Mouse (Mus musculus): ENCODE measurements at regions not wholly inside any gene's neighbourhood (a gene's known extent, or its start where the extent isn't known, plus 50 kb on each side); places are given as distances from the start of the nearest gene placed in this dataset.

DNA sequence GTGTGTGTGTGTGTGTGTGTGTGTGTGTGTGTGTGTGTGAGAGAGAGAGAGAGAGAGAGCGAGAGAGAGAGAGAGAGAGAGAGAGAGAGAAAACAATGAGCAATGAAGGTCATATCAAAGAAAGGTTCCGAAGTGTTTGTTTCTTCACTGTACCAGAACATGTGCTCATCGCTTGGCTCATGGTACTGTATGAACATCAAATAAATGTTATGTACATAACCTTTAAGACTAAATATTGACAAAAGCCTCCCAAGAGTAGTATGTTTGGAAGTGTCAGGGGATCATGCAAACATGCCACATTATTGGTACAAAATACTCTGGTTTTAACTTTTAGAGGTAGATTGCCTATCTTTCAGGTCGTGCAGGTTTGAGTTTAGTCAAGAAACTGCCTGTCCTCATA is 275.3 kb upstream of the Clnk start:
- Histone ChIP-seq H3K4me1 (replicated peaks) (no peaks in the 10 kb centered on the region), H3K27me3 (no peaks in the 10 kb centered on the region), H3K27ac (no peak overlapping the region), H3K4me3 (replicated peaks) (no peak overlapping the region), H3K9ac (replicated peaks) (no peak overlapping the region), H3K9me3 (no peaks in the 10 kb centered on the region), H3K4me2 (replicated peaks) (no peak overlapping the region), H3K36me3 (no peaks in the 10 kb centered on the region)
- ATAC-seq = no peak
- WGBS = 86% methylated on average over 4 of the region's 4 CpGs

DNA sequence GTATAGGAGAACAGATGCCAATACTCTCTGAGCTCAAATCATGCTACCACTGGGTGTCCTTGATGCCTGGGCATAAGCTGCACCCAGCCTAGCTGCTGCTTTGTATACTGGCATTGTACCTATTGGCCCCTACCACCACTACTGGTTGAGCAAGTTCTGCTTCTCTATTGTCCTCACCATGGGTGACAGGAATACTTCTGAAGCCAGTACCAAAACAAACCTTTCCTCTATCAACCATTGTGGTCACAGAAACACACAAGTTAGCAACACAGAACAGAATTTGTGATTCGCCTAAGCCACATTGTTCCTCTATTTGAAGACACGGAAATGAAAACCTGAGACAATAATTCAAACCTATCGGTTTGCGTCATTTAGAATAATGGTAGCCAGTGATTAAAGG is 274.3 kb upstream of the Clnk start:
- Histone ChIP-seq H3K27me3 (no peaks in the 10 kb centered on the region), H3K9ac (replicated peaks) (no peak overlapping the region), H3K36me3 (no peaks in the 10 kb centered on the region), H3K9me3 (no peaks in the 10 kb centered on the region), H3K4me2 (replicated peaks) (no peak overlapping the region), H3K4me1 (replicated peaks) (no peaks in the 10 kb centered on the region), H3K4me3 (replicated peaks) (no peak overlapping the region), H3K27ac (no peak overlapping the region)
- no peak for ATAC-seq
- 93% methylated on average over 4 of the region's 4 CpGs for WGBS

DNA sequence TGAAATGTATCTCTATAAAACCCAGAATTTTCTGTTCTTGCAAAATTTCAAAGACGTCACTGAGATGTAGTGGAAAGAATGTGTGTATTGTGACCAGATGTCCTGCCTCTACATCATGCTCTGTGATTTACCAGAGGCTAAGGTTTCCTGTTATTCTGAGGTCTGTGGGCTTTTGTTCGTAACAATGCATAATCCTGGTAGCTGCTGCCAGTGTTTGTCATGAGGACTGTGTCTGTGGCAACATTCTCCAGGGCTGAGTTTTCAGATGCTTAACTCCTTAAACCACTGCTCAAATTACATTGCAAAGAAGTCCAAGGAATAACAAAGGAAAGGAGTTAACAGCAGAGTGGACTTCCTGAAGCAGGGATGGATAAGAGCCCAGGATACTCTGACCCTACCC is 269.0 kb upstream of the Clnk start:
- Histone ChIP-seq H3K9me3 (no peaks in the 10 kb centered on the region), H3K27ac (no peak overlapping the region), H3K4me2 (replicated peaks) (no peak overlapping the region), H3K4me3 (replicated peaks) (no peak overlapping the region), H3K9ac (replicated peaks) (no peak overlapping the region), H3K4me1 (replicated peaks) (no peaks in the 10 kb centered on the region), H3K27me3 (no peaks in the 10 kb centered on the region), H3K36me3 (no peaks in the 10 kb centered on the region)
- ATAC-seq = no peak
- 38% methylated on average over 2 of the region's 2 CpGs for WGBS

DNA sequence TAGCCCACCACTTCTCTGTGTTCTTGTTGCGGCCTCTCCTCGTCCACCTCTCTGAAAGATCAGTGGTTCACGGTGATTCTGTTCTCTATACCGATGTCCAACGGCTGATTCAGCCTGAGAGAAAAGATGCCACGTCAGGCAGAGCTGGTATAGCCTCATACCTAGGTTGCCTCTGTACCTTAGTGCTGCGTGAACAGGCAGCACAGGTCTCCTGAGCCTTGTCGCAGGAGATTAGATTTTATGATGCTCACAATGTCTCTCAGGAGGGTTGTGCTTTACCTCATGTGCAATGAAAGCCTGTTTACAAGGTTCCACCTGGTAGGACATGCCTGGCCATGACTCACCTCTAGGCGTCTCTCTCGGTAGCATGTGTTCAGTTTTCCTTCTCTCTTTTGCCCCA is 267.6 kb upstream of the Clnk start:
- H3K9ac ChIP-seq (replicated peaks) = no peak overlapping the region
- H3K27me3 ChIP-seq = no peaks in the 10 kb centered on the region
- no peak overlapping the region for H3K27ac ChIP-seq
- H3K4me1 ChIP-seq (replicated peaks) = no peaks in the 10 kb centered on the region
- H3K4me3 ChIP-seq (replicated peaks) = no peak overlapping the region
- no peaks in the 10 kb centered on the region for H3K36me3 ChIP-seq
- H3K4me2 ChIP-seq (replicated peaks) = no peak overlapping the region
- no peaks in the 10 kb centered on the region for H3K9me3 ChIP-seq
- peak; percentile 27; the same call in 1 of the 2 replicates for ATAC-seq
- 90% methylated on average over 10 of the region's 10 CpGs for WGBS

DNA sequence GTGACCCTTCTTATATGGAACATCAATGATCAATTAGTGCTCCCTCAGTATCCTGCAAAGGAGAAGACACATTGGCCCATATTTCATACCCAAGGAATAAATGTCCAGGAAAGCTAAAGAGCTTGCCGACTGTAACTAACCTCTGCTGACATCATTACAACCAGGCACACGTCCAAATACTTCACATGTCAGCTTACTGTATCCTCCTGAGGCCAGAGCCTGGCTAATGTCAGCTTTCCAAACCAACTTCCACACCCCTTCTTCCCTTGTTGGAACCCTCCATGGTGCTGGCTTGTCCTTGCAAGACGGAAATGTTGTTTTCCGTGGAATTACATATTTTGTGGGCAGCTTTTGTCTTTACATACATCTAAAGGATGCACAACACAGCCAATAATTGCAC is 267.0 kb upstream of the Clnk start:
- Histone ChIP-seq H3K4me2 (replicated peaks) (no peak overlapping the region), H3K27ac (no peak overlapping the region), H3K9me3 (no peaks in the 10 kb centered on the region), H3K27me3 (no peaks in the 10 kb centered on the region), H3K4me1 (replicated peaks) (no peaks in the 10 kb centered on the region), H3K36me3 (no peaks in the 10 kb centered on the region), H3K9ac (replicated peaks) (no peak overlapping the region), H3K4me3 (replicated peaks) (no peak overlapping the region)
- ATAC-seq = no peak
- 81% methylated on average over 4 of the region's 4 CpGs for WGBS

DNA sequence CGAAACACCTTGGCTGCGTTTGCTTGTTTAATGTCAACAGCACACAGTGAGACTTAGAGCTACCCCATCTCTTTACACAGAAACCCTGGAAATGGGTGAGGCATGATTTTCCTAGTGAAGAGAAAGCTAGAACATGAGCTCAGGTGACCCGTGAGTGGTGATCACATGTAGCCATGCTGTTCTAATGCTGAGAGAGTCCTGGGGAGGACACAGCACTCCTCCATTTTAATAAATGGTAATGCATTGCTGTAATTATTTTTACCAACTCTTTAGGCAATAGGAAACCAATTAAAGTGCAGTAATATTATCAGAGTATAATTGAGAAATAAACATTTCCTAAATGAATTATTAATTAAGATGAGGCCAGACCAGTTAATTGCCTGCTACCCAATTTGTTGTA is 261.8 kb upstream of the Clnk start:
- Histone ChIP-seq H3K9me3 (no peaks in the 10 kb centered on the region), H3K27ac (no peak overlapping the region), H3K9ac (replicated peaks) (no peak overlapping the region), H3K4me3 (replicated peaks) (no peak overlapping the region), H3K4me1 (replicated peaks) (no peaks in the 10 kb centered on the region), H3K4me2 (replicated peaks) (no peak overlapping the region), H3K27me3 (no peaks in the 10 kb centered on the region), H3K36me3 (no peaks in the 10 kb centered on the region)
- ATAC-seq = no peak
- WGBS = 93% methylated on average over 3 of the region's 3 CpGs

DNA sequence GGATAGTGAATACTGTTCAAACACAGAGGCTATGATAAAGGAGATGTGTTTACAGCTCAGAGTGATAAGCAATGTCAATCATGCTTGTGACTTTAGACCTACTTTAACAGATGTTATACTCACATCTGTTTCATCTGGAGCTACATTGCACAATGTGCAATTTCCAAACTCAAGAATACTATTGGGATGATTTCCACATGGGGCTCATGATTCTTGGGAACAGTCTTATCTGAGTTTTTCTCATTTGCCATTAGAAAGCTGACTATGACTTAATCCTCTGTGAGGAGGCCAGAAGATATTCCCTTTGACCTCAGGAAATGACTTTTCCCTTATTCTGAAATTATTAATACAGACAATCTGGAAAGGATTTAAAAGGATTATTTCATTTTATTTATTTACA is 252.3 kb upstream of the Clnk start:
- Histone ChIP-seq H3K9ac (replicated peaks) (no peak overlapping the region), H3K36me3 (no peaks in the 10 kb centered on the region), H3K4me1 (replicated peaks) (no peaks in the 10 kb centered on the region), H3K27ac (no peak overlapping the region), H3K27me3 (no peaks in the 10 kb centered on the region), H3K4me3 (replicated peaks) (no peak overlapping the region), H3K4me2 (replicated peaks) (no peak overlapping the region), H3K9me3 (no peaks in the 10 kb centered on the region)
- no peak for ATAC-seq

DNA sequence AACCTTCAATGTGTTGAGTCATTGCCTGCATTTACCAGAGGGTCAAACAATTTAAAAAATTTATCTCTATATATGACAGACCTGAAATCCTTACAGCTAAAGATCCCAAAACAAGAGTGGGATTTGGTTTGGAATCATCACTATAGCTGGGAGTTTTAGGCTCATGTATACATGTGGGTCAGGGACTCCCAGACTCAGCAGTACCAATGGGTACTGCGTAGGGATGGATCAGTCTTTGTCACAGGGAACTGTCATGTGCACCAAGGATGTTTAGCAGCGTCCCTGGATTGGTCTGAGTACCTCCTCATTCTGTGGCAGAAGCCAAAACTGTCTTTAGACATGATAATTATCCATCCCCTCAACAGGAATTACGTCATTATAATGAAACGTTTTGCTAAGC is 250.2 kb upstream of the Clnk start:
- Histone ChIP-seq H3K27me3 (no peaks in the 10 kb centered on the region), H3K4me3 (replicated peaks) (no peak overlapping the region), H3K9me3 (no peaks in the 10 kb centered on the region), H3K36me3 (no peaks in the 10 kb centered on the region), H3K9ac (replicated peaks) (no peak overlapping the region), H3K27ac (no peak overlapping the region), H3K4me2 (replicated peaks) (no peak overlapping the region), H3K4me1 (replicated peaks) (no peaks in the 10 kb centered on the region)
- ATAC-seq = no peak
- WGBS = 89% methylated on average over 4 of the region's 4 CpGs

DNA sequence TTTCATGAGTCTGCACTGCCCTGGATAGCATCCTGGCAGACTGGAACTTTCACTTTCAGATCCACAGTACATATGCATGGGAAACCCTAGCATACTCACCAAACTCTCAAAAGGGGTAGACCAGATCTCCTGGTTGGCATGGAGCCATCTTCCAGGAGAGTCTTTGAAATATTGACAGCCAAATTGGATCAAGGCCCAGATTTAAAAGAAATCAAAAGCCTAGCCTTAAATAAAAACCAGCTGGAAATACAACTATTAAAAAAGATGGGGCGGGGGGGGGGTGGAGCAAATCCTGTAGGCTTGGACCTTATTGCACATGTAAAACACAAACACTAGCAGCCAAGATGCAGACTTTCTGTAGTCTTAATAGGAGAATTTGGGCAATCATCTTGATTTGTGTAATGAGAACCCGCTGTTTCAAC is 249.7 kb upstream of the Clnk start:
- Histone ChIP-seq H3K4me2 (replicated peaks) (no peak overlapping the region), H3K9ac (replicated peaks) (no peak overlapping the region), H3K9me3 (no peaks in the 10 kb centered on the region), H3K27ac (no peak overlapping the region), H3K4me3 (replicated peaks) (no peak overlapping the region), H3K27me3 (no peaks in the 10 kb centered on the region), H3K4me1 (replicated peaks) (no peaks in the 10 kb centered on the region), H3K36me3 (no peaks in the 10 kb centered on the region)
- WGBS = 87% methylated on average over 2 of the region's 2 CpGs
- ATAC-seq = 0 out of 2 replicates have a peak, but pooled peaks have one; percentile 30

DNA sequence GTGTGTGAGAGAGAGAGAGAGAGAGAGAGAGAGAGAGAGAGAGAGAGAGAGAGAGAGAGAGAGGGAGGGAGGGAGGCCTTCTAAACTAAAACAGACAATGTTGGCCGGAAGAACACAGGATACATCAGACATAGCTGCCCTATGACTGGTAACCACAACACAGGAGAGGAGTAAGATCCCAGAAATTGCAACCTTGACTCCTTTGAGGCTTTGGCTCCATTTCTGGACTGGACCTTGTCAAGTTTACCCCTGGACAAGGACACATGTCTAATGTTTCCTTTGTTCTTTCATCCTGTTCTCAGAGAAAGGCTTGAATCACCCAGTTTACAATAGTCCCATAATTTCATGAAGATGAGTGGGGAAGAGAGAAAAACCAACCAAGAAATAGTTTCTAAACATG is 233.7 kb upstream of the Clnk start:
- Histone ChIP-seq H3K4me3 (replicated peaks) (no peak overlapping the region), H3K9ac (replicated peaks) (no peak overlapping the region), H3K4me1 (replicated peaks) (no peaks in the 10 kb centered on the region), H3K36me3 (no peaks in the 10 kb centered on the region), H3K27ac (no peak overlapping the region), H3K27me3 (no peaks in the 10 kb centered on the region), H3K9me3 (no peaks in the 10 kb centered on the region), H3K4me2 (replicated peaks) (no peak overlapping the region)
- ATAC-seq = no peak
- 93% methylated on average over 1 of the region's 1 CpGs for WGBS

DNA sequence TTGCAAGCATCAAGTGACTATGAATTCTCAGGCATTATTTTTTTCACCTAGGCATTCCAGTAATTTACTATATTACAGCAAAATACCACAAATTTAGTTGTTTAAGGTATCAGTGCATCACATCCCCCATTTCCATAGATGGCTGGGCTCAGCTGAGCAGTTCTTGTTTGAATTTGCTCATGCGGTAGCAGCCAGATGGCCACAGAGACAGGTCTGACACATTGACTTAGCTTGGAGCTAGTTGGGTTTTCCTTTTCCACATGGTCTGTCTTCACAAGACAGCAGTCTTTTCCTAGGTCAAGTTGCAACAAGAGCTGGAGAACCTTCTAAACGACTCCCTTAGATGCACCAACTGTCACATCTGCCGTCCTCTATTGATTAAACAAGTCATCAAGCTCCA is 232.9 kb upstream of the Clnk start:
- Histone ChIP-seq H3K27me3 (no peaks in the 10 kb centered on the region), H3K27ac (no peak overlapping the region), H3K9ac (replicated peaks) (no peak overlapping the region), H3K4me3 (replicated peaks) (no peak overlapping the region), H3K4me1 (replicated peaks) (no peaks in the 10 kb centered on the region), H3K9me3 (no peaks in the 10 kb centered on the region), H3K4me2 (replicated peaks) (no peak overlapping the region), H3K36me3 (no peaks in the 10 kb centered on the region)
- WGBS = 91% methylated on average over 3 of the region's 3 CpGs
- ATAC-seq = no peak

DNA sequence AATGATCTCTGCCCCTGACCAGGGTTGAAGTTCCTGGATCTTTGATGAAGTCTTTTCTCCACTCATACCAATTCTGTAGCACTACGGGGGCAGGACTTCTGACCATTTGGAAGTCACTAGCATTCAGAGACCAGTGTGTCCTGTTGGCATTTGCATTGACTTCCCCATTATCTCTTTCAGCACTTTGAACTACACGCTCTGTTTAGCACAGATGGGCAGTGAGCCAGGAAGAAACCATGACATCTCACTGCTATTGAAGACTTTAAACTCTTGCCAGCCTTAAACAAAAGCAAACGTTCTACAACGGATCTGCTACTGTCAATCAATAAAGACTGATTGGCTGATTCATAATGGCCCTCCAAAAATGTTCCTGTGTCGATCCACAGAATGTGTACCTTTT is 222.5 kb upstream of the Clnk start:
- no peak overlapping the region for H3K9ac ChIP-seq (replicated peaks)
- ATAC-seq = no peak
- H3K4me1 ChIP-seq (replicated peaks) = no peaks in the 10 kb centered on the region
- WGBS = 34% methylated on average over 5 of the region's 5 CpGs
- no peaks in the 10 kb centered on the region for H3K36me3 ChIP-seq
- H3K27me3 ChIP-seq = no peaks in the 10 kb centered on the region
- H3K27ac ChIP-seq = no peak overlapping the region
- no peak overlapping the region for H3K4me2 ChIP-seq (replicated peaks)
- no peaks in the 10 kb centered on the region for H3K9me3 ChIP-seq
- H3K4me3 ChIP-seq (replicated peaks) = no peak overlapping the region

DNA sequence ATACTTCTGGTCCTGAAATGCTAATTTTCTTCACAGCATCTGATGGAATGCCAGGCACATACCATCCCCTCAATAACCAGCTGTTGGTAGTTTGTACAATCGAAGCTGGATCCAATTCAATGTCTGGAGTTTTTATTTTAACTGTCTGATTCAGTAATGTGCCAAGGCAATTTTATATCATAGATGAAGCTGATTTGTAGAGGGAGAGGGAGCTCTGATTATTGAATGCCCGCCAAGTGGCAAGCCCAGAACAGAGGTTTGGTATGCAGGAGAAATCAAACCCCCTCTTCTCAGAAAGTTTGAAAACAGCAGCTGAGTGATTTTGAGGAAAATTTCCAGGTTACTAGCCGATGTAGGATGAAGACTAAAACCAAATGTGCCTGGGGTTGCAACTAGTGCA is 218.3 kb upstream of the Clnk start:
- WGBS = 81% methylated on average over 3 of the region's 3 CpGs
- Histone ChIP-seq H3K36me3 (no peaks in the 10 kb centered on the region), H3K9me3 (no peaks in the 10 kb centered on the region), H3K4me1 (replicated peaks) (no peaks in the 10 kb centered on the region), H3K4me3 (replicated peaks) (no peak overlapping the region), H3K27ac (no peak overlapping the region), H3K27me3 (no peaks in the 10 kb centered on the region), H3K9ac (replicated peaks) (no peak overlapping the region), H3K4me2 (replicated peaks) (no peak overlapping the region)
- ATAC-seq = no peak
